Mouse (Mus musculus) limb, embryonic 10.5 days (tissue): ENCODE results near the gene Clec11a. TPM values are rescaled to one million over a fixed set of nuclear protein-coding genes. Genes with fewer than 3 reads are reported as not detected.

Experiments
- DNase-seq: peaks from one replicate; pipeline ENCODE4 v3.0.0-alpha.2; 2017; ENCODE audit warnings: low spot score
- H3K27ac ChIP-seq: fragments of 300-500 bp; sonication (generic); 2 replicates; pipeline ENCODE4 v1.5.1; 2016; ENCODE audit warnings: mild to moderate bottlenecking
- H3K27me3 ChIP-seq: fragments of 300-500 bp; sonication (generic); 2 replicates; pipeline ENCODE4 v1.6.1; 2016; ENCODE audit warnings: low read depth, mild to moderate bottlenecking; ENCODE audit not compliant: poor library complexity, severe bottlenecking
- H3K36me3 ChIP-seq: fragments of 300-500 bp; sonication (generic); 2 replicates; pipeline ENCODE4 v1.6.1; 2016; ENCODE audit warnings: mild to moderate bottlenecking, moderate library complexity
- H3K4me1 ChIP-seq: fragments of 300-500 bp; sonication (generic); 2 replicates; pipeline ENCODE4 v1.6.1; 2016
- H3K4me3 ChIP-seq: fragments of 300-500 bp; sonication (generic); 2 replicates; pipeline ENCODE4 v1.5.1; 2016; ENCODE audit warnings: mild to moderate bottlenecking, moderate library complexity
- H3K9me3 ChIP-seq: fragments of 300-500 bp; sonication (generic); replicated peaks from 2 replicates; pipeline ENCODE4 v1.6.1; 2016; ENCODE audit warnings: mild to moderate bottlenecking
- WGBS: fragments of 180-500 bp; shearing (Covaris S2); methylation state at CpG from one replicate; pipeline ENCODE4 v1.1.7; 2016; 5-methylcytosine and 5-hydroxymethylcytosine counted together
- polyA plus RNA-seq: library from polyadenylated mRNA; unstranded; fragments of >200 nt; fragmentation: Nextera tagmentation; extraction: Ambion mirVana; gene quantifications from 2 replicates; pipeline ENCODE4 v1.2.1, GENCODE M21; 2016

The Clec11a gene
- 1.1 and 1.7 TPM in 2 replicates for polyA plus RNA-seq

DNA sequence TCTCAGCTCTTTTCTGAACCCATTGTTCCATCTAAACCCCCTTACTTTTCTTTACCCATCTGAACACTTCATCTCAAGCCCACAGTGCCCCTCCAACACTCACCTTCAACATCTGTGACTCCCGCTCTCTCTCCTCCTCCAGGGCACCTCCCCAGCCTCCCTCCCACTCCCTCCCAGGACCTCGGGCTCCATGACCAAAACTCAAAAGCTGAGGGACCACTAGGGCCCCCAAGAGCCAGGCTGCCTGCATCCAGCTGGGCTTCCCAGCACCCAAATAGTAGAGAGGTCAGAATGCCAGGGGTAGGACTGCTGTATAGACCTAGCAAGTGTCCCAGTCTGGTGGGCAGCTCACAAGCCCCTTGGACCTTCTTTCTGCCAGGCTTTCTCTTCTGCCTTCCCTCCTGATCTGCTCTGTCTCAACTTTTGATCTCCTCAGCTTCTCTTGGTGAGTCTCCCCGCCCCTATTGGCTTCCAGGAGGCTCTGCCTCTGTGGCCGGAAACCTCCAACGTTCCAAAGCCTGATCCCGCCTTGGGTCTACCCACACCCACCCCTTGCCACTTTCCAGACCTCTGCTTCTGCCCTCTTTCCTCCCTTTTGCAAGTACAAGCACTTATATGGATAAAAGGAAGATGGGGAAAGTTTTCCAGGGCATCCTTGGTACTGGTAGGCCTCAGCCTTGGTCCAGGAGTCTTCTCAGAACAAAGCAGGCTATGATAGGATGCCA is at the start of gene Clec11a:
Clec11a (minus strand) TSS at position 387 of the 725 bp plus-strand sequence.
- Histone ChIP-seq H3K4me1 (peaks cover 52% of the 10 kb centered on the region), H3K27me3 (peaks cover 59% of the 10 kb centered on the region), H3K4me3 (peak within 1 kb of the TSS; percentile 74), H3K27ac (peak within 1 kb of the TSS; percentile 97; the same call in 1 of the 2 replicates), H3K9me3 (no peaks in the 10 kb centered on the region), H3K36me3 (no peaks in the 10 kb centered on the region)
- DNase-seq, result no peak
- whole genome bisulfite sequencing, result 55% methylated on average over 6 of the region's 6 CpGs

DNA sequence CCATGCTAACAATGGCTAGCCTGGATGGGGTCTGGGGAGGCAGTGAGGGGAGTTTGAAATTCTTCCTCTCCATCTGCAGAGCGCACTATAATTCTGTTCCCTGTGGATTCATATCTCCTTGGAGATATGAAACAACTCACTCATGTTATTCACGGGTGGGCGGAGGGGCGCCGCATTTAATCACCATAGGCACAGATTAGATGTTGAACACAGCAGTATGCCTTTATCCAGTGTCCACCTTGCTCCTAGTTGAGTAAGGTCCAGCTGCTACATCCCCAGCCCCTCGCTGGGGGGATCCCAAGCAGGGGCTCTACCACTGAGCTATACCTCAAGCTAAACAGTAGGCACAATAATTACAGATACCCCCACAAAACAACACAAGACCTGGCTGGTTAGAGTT is 48.7 kb upstream of the Clec11a start:
- Histone ChIP-seq H3K27me3 (peaks cover 100% of the 10 kb centered on the region), H3K4me1 (peaks cover 71% of the 10 kb centered on the region), H3K36me3 (no peaks in the 10 kb centered on the region), H3K4me3 (no peak overlapping the region), H3K9me3 (no peaks in the 10 kb centered on the region), H3K27ac (no peak overlapping the region)
- WGBS, result 84% methylated on average over 6 of the region's 6 CpGs
- DNase-seq, result no peak

DNA sequence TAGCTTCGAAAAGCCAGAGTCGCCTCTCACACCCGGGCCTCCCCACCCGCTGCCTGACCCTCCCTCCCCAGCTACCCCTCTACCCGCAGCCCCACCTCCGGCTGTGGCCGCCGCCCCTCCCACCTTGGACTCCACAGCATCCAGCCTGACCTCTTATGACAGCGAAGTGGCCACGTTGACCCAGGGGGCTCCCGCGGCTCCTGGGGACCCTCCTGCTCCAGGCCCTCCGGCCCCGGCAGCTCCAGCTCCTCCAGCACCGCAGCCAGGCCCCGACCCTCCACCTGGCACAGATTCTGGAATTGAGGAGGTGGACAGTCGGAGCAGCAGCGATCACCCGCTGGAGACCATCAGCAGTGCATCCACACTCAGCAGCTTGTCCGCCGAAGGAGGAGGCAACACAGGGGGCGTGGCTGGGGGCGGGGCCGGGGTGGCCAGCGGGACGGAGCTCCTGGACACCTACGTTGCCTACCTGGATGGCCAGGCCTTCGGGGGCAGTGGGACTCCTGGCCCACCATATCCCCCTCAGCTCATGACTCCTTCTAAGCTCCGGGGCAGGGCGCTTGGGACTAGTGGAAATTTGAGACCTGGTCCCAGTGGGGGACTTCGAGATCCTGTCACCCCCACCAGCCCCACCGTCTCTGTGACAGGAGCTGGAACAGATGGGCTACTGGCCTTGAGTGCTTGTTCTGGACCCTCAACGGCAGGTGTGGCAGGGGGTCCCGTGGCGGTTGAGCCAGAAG is 47.1 kb upstream of the Clec11a start:
- Histone ChIP-seq H3K36me3 (no peaks in the 10 kb centered on the region), H3K4me3 (peak overlapping the region; percentile 34), H3K9me3 (no peaks in the 10 kb centered on the region), H3K27ac (no peak overlapping the region), H3K27me3 (peaks cover 100% of the 10 kb centered on the region), H3K4me1 (peaks cover 58% of the 10 kb centered on the region)
- DNase-seq, result peak; percentile 60
- whole genome bisulfite sequencing, result under 1% methylated on average over 35 of the region's 35 CpGs

DNA sequence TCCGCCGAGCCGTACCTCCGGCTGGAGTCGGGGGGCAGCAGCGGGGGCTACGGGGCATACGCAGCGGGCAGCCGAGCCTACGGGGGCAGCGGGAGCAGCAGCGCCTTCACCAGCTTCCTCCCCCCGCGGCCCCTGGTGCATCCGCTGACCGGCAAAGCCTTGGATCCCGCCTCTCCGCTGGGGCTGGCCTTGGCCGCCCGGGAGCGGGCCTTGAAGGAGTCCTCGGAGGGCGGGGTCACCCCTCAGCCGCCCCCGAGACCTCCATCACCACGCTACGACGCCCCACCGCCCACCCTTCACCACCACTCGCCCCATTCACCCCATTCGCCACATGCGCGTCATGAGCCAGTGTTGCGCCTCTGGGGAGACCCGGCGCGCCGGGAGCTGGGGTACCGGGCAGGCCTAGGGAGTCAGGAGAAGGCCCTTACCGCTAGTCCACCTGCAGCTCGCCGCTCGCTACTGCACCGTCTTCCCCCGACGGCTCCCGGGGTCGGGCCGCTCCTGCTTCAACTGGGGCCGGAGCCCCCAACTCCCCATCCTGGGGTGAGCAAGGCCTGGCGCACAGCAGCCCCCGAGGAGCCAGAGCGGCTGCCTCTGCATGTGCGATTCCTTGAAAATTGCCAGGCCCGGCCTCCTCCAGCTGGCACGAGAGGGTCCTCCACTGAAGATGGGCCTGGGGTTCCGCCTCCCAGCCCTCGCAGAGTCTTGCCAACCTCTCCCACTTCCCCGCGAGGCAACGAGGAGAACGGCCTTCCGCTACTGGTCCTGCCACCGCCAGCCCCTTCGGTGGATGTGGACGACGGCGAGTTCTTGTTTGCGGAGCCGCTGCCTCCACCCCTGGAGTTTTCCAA is 46.3 kb upstream of the Clec11a start:
- peak overlapping the region; percentile 34 for H3K4me3 ChIP-seq
- no peaks in the 10 kb centered on the region for H3K9me3 ChIP-seq
- H3K36me3 ChIP-seq, result no peaks in the 10 kb centered on the region
- WGBS, result 3% methylated on average over 71 of the region's 71 CpGs
- no peak overlapping the region for H3K27ac ChIP-seq
- peaks cover 54% of the 10 kb centered on the region for H3K4me1 ChIP-seq
- DNase-seq, result peak; percentile 50
- peaks cover 100% of the 10 kb centered on the region for H3K27me3 ChIP-seq

DNA sequence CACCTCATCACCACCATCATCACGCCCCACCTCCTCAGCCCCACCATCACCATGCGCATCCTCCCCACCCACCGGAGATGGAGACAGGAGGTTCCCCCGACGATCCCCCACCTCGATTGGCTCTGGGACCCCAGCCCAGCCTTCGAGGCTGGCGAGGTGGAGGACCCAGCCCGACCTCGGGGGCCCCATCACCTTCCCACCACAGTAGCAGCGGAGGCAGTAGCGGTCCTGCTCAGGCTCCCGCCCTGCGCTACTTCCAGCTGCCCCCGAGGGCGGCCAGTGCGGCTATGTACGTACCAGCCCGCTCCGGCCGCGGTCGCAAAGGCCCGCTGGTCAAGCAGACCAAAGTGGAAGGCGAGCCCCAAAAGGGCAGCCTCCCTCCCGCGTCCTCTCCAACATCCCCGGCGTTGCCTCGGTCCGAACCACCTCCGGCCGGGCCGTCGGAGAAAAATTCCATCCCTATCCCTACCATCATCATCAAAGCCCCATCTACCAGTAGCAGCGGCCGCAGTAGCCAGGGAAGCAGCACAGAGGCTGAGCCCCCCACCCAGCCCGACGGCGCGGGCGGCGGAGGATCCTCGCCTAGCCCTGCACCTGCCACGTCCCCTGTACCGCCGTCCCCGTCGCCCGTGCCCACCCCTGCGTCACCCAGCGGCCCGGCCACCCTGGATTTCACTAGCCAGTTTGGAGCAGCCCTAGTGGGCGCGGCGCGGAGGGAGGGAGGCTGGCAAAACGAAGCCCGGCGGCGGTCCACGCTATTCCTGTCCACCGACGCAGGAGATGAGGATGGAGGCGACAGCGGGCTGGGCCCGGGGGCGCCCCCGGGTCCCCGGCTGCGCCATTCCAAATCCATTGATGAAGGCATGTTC is 45.4 kb upstream of the Clec11a start:
- Histone ChIP-seq H3K4me1 (peaks cover 46% of the 10 kb centered on the region), H3K9me3 (no peaks in the 10 kb centered on the region), H3K27ac (no peak overlapping the region), H3K27me3 (peaks cover 100% of the 10 kb centered on the region), H3K4me3 (peak overlapping the region; percentile 34; the same call in 1 of the 2 replicates), H3K36me3 (no peaks in the 10 kb centered on the region)
- peak; percentile 44 for DNase-seq
- WGBS, result 4% methylated on average over 71 of the region's 71 CpGs

DNA sequence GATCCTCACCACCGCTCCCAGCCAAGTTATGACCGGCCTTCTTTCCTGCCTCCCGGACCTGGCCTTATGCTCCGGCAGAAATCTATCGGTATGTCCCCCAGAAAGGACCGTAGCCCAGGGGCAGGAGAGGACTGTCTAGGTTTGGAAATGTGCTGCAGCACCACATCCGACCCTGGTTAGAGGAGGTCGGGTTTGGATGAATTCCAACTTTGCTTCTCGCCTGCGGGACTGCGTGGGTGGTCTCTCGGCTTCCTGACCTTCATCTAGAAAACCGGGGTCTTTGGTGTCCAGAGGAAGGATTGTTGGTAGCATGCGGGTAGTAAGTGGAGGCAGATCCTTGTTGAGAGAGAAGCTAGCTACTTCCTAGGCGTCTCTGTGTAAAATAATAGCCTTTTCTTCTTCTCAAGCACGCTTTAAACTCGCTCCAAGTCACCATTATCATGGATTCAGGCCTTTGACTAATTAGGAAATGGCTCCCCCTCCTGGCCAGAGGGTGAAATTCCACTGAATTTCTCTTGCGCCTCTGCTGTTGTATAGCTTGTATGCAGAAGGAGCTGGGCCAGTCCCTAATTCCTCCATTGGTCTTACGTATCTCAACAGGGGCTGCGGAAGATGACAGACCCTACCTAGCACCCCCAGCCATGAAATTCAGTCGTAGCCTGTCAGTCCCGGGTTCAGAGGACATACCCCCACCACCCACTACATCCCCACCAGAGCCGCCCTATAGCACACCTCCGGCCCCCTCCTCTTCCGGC is 44.4 kb upstream of the Clec11a start:
- peaks cover 97% of the 10 kb centered on the region for H3K27me3 ChIP-seq
- no peaks in the 10 kb centered on the region for H3K36me3 ChIP-seq
- peak; percentile 85 for DNase-seq
- H3K9me3 ChIP-seq, result no peaks in the 10 kb centered on the region
- peak overlapping the region; percentile 62 for H3K27ac ChIP-seq
- 3% methylated on average over 25 of the region's 25 CpGs for WGBS
- H3K4me3 ChIP-seq, result peak overlapping the region; percentile 45
- H3K4me1 ChIP-seq, result peaks cover 36% of the 10 kb centered on the region

DNA sequence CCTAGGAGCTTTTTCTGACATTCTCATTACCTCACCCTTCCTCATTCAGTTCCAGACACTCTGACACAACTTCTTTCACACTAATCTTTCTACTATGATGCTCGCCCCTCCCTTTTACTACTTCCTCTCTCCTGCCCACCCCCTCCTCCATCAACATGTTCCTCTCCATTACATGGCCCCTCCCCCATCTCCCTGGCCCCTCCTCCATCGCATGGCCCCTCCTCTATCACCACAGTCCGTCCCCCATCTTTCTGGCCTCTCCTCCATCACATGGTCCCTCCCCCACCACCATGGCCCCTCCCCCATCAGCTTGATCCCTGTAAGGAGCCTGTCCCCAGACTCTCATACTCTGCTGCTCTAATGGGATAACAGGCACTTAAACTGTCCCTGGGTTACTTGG is 42.3 kb upstream of the Clec11a start:
- peaks cover 96% of the 10 kb centered on the region for H3K27me3 ChIP-seq
- WGBS, result 16% methylated on average over 3 of the region's 3 CpGs
- peaks cover 32% of the 10 kb centered on the region for H3K4me1 ChIP-seq
- H3K36me3 ChIP-seq, result no peaks in the 10 kb centered on the region
- H3K4me3 ChIP-seq, result no peak overlapping the region
- no peak for DNase-seq
- H3K27ac ChIP-seq, result no peak overlapping the region
- H3K9me3 ChIP-seq, result no peaks in the 10 kb centered on the region

DNA sequence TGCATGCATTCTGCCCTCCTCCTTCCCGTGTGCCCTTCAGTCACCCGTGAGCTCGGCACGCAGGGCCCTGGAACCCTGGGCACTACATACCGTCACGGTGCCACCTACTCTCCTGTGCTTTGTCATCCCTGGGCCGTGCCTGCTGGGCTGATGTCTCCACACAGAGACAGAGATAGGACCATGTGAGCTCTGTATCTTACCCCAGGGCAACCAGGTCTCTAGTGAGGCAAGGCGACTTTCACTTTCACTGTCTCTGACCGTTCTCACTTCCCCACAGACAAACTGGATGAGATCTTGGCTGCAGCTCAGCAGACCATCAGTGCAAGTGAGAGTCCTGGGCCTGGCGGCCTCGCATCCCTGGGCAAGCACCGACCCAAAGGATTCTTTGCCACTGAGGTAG is 37.9 kb upstream of the Clec11a start:
- H3K27me3 ChIP-seq, result peaks cover 96% of the 10 kb centered on the region
- H3K27ac ChIP-seq, result no peak overlapping the region
- H3K36me3 ChIP-seq, result no peaks in the 10 kb centered on the region
- H3K4me3 ChIP-seq, result no peak overlapping the region
- DNase-seq, result no peak
- H3K4me1 ChIP-seq, result peaks cover 8% of the 10 kb centered on the region
- WGBS, result 71% methylated on average over 12 of the region's 12 CpGs
- H3K9me3 ChIP-seq, result no peaks in the 10 kb centered on the region

DNA sequence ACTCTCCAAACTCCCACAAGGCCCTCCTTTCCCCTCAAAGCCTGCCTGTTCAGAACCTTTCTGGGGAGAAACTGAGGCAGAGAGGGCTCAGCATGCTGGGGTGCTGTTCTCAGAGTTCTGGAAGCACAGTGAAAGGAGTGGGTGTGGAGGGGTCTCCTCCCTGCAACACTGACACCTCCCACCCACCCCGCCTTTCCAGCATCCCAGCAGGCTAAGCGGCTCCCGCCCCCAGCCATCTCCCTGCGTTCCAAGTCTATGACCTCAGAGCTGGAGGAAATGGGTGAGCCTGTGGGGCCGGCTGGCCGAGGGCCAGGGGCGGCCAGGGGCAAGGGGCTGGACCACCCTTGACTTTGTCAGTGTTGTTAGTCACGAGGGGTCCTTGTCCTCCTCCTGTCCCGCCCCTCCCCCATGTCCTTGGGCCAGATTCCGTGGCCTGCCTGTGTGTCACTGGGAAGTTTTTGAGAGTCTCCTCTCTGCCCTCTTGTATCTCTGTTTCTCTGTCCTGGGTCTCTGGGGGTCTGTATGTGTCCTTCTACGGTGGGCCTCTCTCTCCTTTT is 36.8 kb upstream of the Clec11a start:
- DNase-seq, result no peak

DNA sequence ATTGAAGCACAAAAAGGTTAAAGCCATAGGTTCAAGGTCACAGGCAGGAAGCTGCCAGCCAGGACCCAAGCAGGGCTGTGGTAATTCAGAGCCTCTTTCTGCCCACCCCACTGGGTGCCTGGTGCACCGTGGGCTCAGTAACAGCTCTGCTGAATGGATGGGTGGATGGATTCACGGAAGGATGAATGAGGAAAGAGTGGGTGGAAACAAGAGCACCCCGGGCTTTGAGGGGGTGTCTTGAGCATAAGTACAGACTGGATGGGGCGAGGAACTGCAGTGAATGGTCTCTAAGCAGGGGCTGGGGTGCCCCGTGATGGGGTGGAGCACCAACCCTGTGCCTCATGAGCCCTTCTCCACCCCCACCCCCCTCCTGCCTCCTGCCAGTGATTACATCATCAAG is 35.0 kb upstream of the Clec11a start:
- Histone ChIP-seq H3K27ac (no peak overlapping the region), H3K36me3 (no peaks in the 10 kb centered on the region), H3K4me3 (no peak overlapping the region), H3K4me1 (peaks cover 8% of the 10 kb centered on the region), H3K27me3 (peaks cover 96% of the 10 kb centered on the region), H3K9me3 (no peaks in the 10 kb centered on the region)
- WGBS, result 71% methylated on average over 5 of the region's 5 CpGs
- no peak for DNase-seq

More for the DNA sequence above, 36.8 kb upstream of the Clec11a start:
- 19% methylated on average over 11 of the region's 11 CpGs for WGBS
- H3K36me3 ChIP-seq, result no peaks in the 10 kb centered on the region
- peaks cover 96% of the 10 kb centered on the region for H3K27me3 ChIP-seq
- peaks cover 8% of the 10 kb centered on the region for H3K4me1 ChIP-seq
- H3K27ac ChIP-seq, result no peak overlapping the region
- peak overlapping the region; percentile 6 for H3K4me3 ChIP-seq
- no peaks in the 10 kb centered on the region for H3K9me3 ChIP-seq

DNA sequence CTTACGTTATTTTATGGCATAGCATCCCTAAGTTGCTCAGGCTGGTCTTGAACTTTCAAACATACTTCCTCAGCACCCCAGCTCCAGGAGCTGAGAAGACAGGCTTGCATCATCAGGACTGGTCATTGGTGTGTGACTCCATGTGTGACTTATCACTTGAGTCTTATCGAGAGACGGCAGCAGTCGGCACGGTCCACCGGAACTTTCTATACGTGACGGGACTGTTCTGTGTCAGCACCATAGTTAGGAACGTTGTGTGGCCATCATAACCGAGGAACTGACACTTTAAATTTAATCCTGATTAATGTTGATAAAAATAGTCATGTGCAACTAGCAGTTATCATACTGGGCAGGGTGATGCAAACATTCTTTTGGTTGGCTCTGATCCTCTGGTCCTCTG is 34.4 kb upstream of the Clec11a start:
- H3K4me1 ChIP-seq, result peaks cover 10% of the 10 kb centered on the region

More for the DNA sequence above, 34.4 kb upstream of the Clec11a start:
- Histone ChIP-seq H3K27me3 (peaks cover 99% of the 10 kb centered on the region), H3K27ac (no peak overlapping the region), H3K4me3 (no peak overlapping the region), H3K9me3 (no peaks in the 10 kb centered on the region), H3K36me3 (no peaks in the 10 kb centered on the region)
- 88% methylated on average over 10 of the region's 10 CpGs for WGBS
- DNase-seq, result no peak
